Mouse (Mus musculus): ENCODE measurements around the gene Stk10.

Gene Stk10

GRCm38 (mm10) chr11:32524122-32524920, 8.8 kb upstream of the Stk10 start:
- no peak for DNase-seq (ENCODE audit: low read depth)

GRCm38 (mm10) chr11:32527006-32527405, 6.1 kb upstream of the Stk10 start:
- no peak for DNase-seq (ENCODE audit: low read depth)

GRCm38 (mm10) chr11:32530151-32530550, 3.0 kb upstream of the Stk10 start:
- peak; percentile 71 for DNase-seq (ENCODE audit: low read depth)

GRCm38 (mm10) chr11:32531871-32532764, 987 bp upstream of the Stk10 start, which contains the start of gene Efcab9:
TSS of gene Efcab9 (minus strand) at chr11:32532081.
- no peak for DNase-seq (ENCODE audit: low read depth)

GRCm38 (mm10) chr11:32533482-32534261, 567 bp downstream of the Stk10 start:
- DNase-seq (ENCODE audit: low read depth) = peak; percentile 87

GRCm38 (mm10) chr11:32534453-32535075, 1.5 kb downstream of the Stk10 start:
- no peak for DNase-seq (ENCODE audit: low read depth)

GRCm38 (mm10) chr11:32535646-32536045, 2.5 kb downstream of the Stk10 start:
- DNase-seq (ENCODE audit: low read depth) = no peak

- DNase-seq (ENCODE audit: low read depth) = no peak
Observed at GRCm38 (mm10) chr11:32536954-32537353, 3.8 kb downstream of the Stk10 start.

- no peak for DNase-seq (ENCODE audit: low read depth)
Observed at GRCm38 (mm10) chr11:32538435-32538834, 5.3 kb downstream of the Stk10 start.

- no peak for DNase-seq (ENCODE audit: low read depth)
Observed at GRCm38 (mm10) chr11:32538846-32539245, 5.7 kb downstream of the Stk10 start.

- DNase-seq (ENCODE audit: low read depth) = no peak
Observed at GRCm38 (mm10) chr11:32539717-32540116, 6.6 kb downstream of the Stk10 start.

GRCm38 (mm10) chr11:32540463-32540862, 7.4 kb downstream of the Stk10 start:
- no peak for DNase-seq (ENCODE audit: low read depth)

- peak; percentile 60 for DNase-seq (ENCODE audit: low read depth)
Observed at GRCm38 (mm10) chr11:32542181-32542580, 9.1 kb downstream of the Stk10 start.

GRCm38 (mm10) chr11:32542687-32543411, 9.7 kb downstream of the Stk10 start:
- DNase-seq (ENCODE audit: low read depth) = peak; percentile 95

GRCm38 (mm10) chr11:32544041-32544440, 10.9 kb downstream of the Stk10 start:
- DNase-seq (ENCODE audit: low read depth) = no peak

- no peak for DNase-seq (ENCODE audit: low read depth)
Observed at GRCm38 (mm10) chr11:32544497-32544896, 11.4 kb downstream of the Stk10 start.

GRCm38 (mm10) chr11:32545605-32546004, 12.5 kb downstream of the Stk10 start:
- DNase-seq (ENCODE audit: low read depth) = no peak

- no peak for DNase-seq (ENCODE audit: low read depth)
Observed at GRCm38 (mm10) chr11:32546483-32546882, 13.4 kb downstream of the Stk10 start.

- DNase-seq (ENCODE audit: low read depth) = no peak
Observed at GRCm38 (mm10) chr11:32547391-32547947, 14.4 kb downstream of the Stk10 start.

GRCm38 (mm10) chr11:32548240-32548639, 15.1 kb downstream of the Stk10 start:
- DNase-seq (ENCODE audit: low read depth) = no peak

GRCm38 (mm10) chr11:32549236-32549635, 16.1 kb downstream of the Stk10 start:
- no peak for DNase-seq (ENCODE audit: low read depth)

All from 416B (cell line).